23 mouse cellular contexts compared by ENCODE assay signal in the genomic region with DNA sequence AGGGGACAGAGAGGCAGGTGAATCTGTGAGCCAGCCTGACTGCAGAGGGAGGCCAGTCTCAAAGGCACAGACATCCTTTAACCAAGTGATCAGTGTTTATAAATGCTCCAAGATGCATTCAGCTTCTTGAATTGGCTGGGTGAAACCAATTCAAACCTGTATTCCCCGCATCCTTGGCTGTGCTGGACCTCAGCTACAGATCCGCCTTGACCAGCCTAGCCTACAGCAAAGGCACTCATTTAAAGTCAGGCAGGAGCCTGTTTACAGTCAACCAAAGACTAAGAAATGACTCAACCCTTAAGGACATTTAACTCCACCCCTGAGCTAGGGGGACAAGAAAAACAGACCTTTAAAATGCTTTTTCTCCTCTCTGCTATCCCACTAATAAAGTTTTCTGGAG. TPM values are rescaled to one million over a fixed set of nuclear protein-coding genes. Genes with fewer than 3 reads are reported as not detected.
DNase-seq lines count a peak whose midpoint lies in the region; ATAC-seq and TF ChIP-seq lines count a peak whose summit lies in the region.
"Had no signal": no experiment of that assay in that cellular context is flagged by ENCODE, and none has a peak within 500 bp of the region (broad histone marks: within the 10 kb centered on the region; RNA-seq: fewer than 3 reads in every experiment).

No protein-coding gene starts in this region.

- H3K4me3 ChIP-seq in kidney, embryonic 15.5 days (replicated peaks), result no peak overlapping the region
- peak overlapping the region; percentile 11 for H3K4me3 ChIP-seq in erythroblast, embryonic 14.5 days (replicated peaks)
- H3K4me3 ChIP-seq in liver, embryonic 14.5 days (ENCODE audit: insufficient read depth in 1 of 2, low read depth in 2 of 2, low read length in 2 of 2), result peak overlapping the region in 1 of 2 experiments; percentile 95; a peak in 3 of 4 replicates
- H3K4me3 ChIP-seq: embryonic facial prominence, embryonic 10.5 days; forebrain, embryonic 13.5 days; hindbrain, embryonic 10.5 days; limb, embryonic 15.5 days; stomach, embryonic 15.5 days had no signal

- no peak for TF ChIP-seq CTCF in liver, embryonic 14.5 days (IDR thresholded peaks at IDR 0.05; ENCODE audit: low read depth)

- peak; percentile 25 for DNase-seq in kidney, adult 18-20 months
- DNase-seq in MN1 (ENCODE audit: low spot score), result peak; percentile 35
- no peak for DNase-seq in liver, embryonic 14.5 days (ENCODE audit: low read depth in 3 of 3, low spot score in 3 of 3)
- no peak for DNase-seq in layer of hippocampus, adult 18-20 months (ENCODE audit: low spot score in 2 of 2)
- no peak for DNase-seq in natural killer cell, adult 2 months (ENCODE audit: low spot score in 2 of 2)
- no peak for DNase-seq in adrenal gland, adult 18-20 months (ENCODE audit: low spot score in 2 of 2)
- DNase-seq: B cell, adult 2 months; cerebellum, adult 9-10 months; gastrocnemius, postnatal 36 days; layer of hippocampus, postnatal 36 days; lung, postnatal 10 days; retina, postnatal 1 day; thymus, adult 18-20 months; thymus, postnatal 4 days had no signal

- no peak for ATAC-seq in kidney, embryonic 15.5 days (replicated peaks; ENCODE audit: low FRiP score)
- ATAC-seq in liver, embryonic 14.5 days (ENCODE audit: insufficient read depth), result no peak
- ATAC-seq: activated CD4-positive, CD25-positive, alpha-beta regulatory T cell, adult 4 months; forebrain, embryonic 13.5 days had no signal

- 97% methylated on average over 2 of the region's 2 CpGs for WGBS in kidney, embryonic 15.5 days
- WGBS in liver, embryonic 14.5 days (ENCODE audit: insufficient replicate concordance), result 83% methylated on average over 2 of the region's 2 CpGs

- H3K9me3 ChIP-seq in kidney, embryonic 15.5 days (replicated peaks), result 0 out of 2 replicates have a peak, but pooled peaks cover 4% of the 10 kb centered on the region
- H3K9me3 ChIP-seq in erythroblast, embryonic 14.5 days (ENCODE audit: control insufficient read depth, low read length), result no peaks in the 10 kb centered on the region
- no peaks in the 10 kb centered on the region for H3K9me3 ChIP-seq in liver, embryonic 14.5 days (ENCODE audit: control insufficient read depth, low read length)
- H3K9me3 ChIP-seq: forebrain, embryonic 13.5 days; limb, embryonic 15.5 days; stomach, embryonic 15.5 days had no signal

- H3K9ac ChIP-seq in kidney, embryonic 15.5 days, result no peak overlapping the region
- H3K9ac ChIP-seq in liver, embryonic 14.5 days (replicated peaks), result 0 out of 2 replicates have a peak overlapping the region, but pooled peaks have one; percentile 1
- H3K9ac ChIP-seq: forebrain, embryonic 13.5 days; limb, embryonic 15.5 days; stomach, embryonic 15.5 days had no signal

- no peak for TF ChIP-seq EP300 in liver, embryonic 14.5 days (IDR thresholded peaks at IDR 0.05; ENCODE audit: low read depth)

- no peak overlapping the region for H3K4me2 ChIP-seq in kidney, embryonic 15.5 days
- H3K4me2 ChIP-seq in liver, embryonic 14.5 days (ENCODE audit: low read depth), result peak overlapping the region; percentile 90
- H3K4me2 ChIP-seq: forebrain, embryonic 13.5 days; limb, embryonic 15.5 days; stomach, embryonic 15.5 days had no signal

- H3K27me3 ChIP-seq in kidney, embryonic 15.5 days, result no peaks in the 10 kb centered on the region
- H3K27me3 ChIP-seq in erythroblast, embryonic 14.5 days (ENCODE audit: control insufficient read depth), result no peaks in the 10 kb centered on the region
- no peaks in the 10 kb centered on the region for H3K27me3 ChIP-seq in liver, embryonic 14.5 days (ENCODE audit: control insufficient read depth, insufficient read depth, low read length)
- H3K27me3 ChIP-seq: forebrain, embryonic 13.5 days; limb, embryonic 15.5 days; stomach, embryonic 15.5 days had no signal

- peaks cover 21% of the 10 kb centered on the region for H3K4me1 ChIP-seq in kidney, embryonic 15.5 days
- peaks cover 49% of the 10 kb centered on the region for H3K4me1 ChIP-seq in erythroblast, embryonic 14.5 days (ENCODE audit: control insufficient read depth)
- H3K4me1 ChIP-seq in liver, embryonic 14.5 days (replicated peaks; ENCODE audit: control insufficient read depth in 2 of 2, insufficient read depth in 2 of 2, low read length in 1 of 2), result peaks cover 13 to 25% of the 10 kb centered on the region in 2 experiments

- no peak overlapping the region for H3K27ac ChIP-seq in kidney, embryonic 15.5 days
- no peak overlapping the region for H3K27ac ChIP-seq in liver, embryonic 14.5 days
- H3K27ac ChIP-seq: embryonic facial prominence, embryonic 10.5 days; forebrain, embryonic 13.5 days; hindbrain, embryonic 10.5 days; limb, embryonic 15.5 days; stomach, embryonic 15.5 days had no signal

- H3K36me3 ChIP-seq in kidney, embryonic 15.5 days, result peaks cover 24% of the 10 kb centered on the region
- peaks cover 42% of the 10 kb centered on the region for H3K36me3 ChIP-seq in erythroblast, embryonic 14.5 days (ENCODE audit: control insufficient read depth)
- peaks cover 32% of the 10 kb centered on the region for H3K36me3 ChIP-seq in liver, embryonic 14.5 days (replicated peaks; ENCODE audit: control insufficient read depth, insufficient read depth, low read depth)

RNA-seq across cellular contexts. Expression of gene Atp6v1e1, which starts 3.3 kb away (rescaled TPM):
- polyA plus RNA-seq in kidney, embryonic 15.5 days (2015; fragmentation: Nextera tagmentation; extraction: Ambion mirVana), result 153 and 155 TPM in 2 replicates
- 19.0 and 20.2 TPM in 2 replicates for polyA plus RNA-seq in erythroblast, embryonic 14.5 days (2012)
- polyA plus RNA-seq in liver, embryonic 14.5 days (2012; rRNA removed), result 43.2 and 73.8 TPM in 2 replicates
- 141 and 145 TPM in 2 replicates for polyA plus RNA-seq in liver, embryonic 14.5 days (2014; fragmentation: Nextera tagmentation; extraction: Ambion mirVana)
- 100 to 1,000 TPM; 505 to 520 TPM for total RNA-seq in layer of hippocampus, adult 18-20 months (2021)
- 100 to 1,000 TPM; 269 to 456 TPM for total RNA-seq in adrenal gland, adult 18-20 months (2021)

RNA-seq across cellular contexts. Expression of gene Bcl2l13, which starts 16.7 kb away (rescaled TPM):
- 33.6 and 36.5 TPM in 2 replicates for polyA plus RNA-seq in kidney, embryonic 15.5 days (2015; fragmentation: Nextera tagmentation; extraction: Ambion mirVana)
- 15.0 and 17.5 TPM in 2 replicates for polyA plus RNA-seq in erythroblast, embryonic 14.5 days (2012)
- 18.1 and 20.0 TPM in 2 replicates for polyA plus RNA-seq in liver, embryonic 14.5 days (2012; rRNA removed)
- 28.6 and 34.6 TPM in 2 replicates for polyA plus RNA-seq in liver, embryonic 14.5 days (2014; fragmentation: Nextera tagmentation; extraction: Ambion mirVana)
- 10 to 100 TPM; 44.1 to 46.3 TPM for total RNA-seq in layer of hippocampus, adult 18-20 months (2021)
- total RNA-seq in adrenal gland, adult 18-20 months (2021), result 10 to 100 TPM; 63.9 to 78.9 TPM

RNA-seq across cellular contexts. Expression of gene Slc25a18, which starts 45.9 kb away (rescaled TPM):
- 0.13 TPM in 1 of 2 replicates, not detected in the other for polyA plus RNA-seq in kidney, embryonic 15.5 days (2015; fragmentation: Nextera tagmentation; extraction: Ambion mirVana)
- polyA plus RNA-seq in erythroblast, embryonic 14.5 days (2012), result 0.10 and 0.15 TPM in 2 replicates
- 0.08 and 0.09 TPM in 2 replicates for polyA plus RNA-seq in liver, embryonic 14.5 days (2012; rRNA removed)
- 0.08 and 0.11 TPM in 2 replicates for polyA plus RNA-seq in liver, embryonic 14.5 days (2014; fragmentation: Nextera tagmentation; extraction: Ambion mirVana)
- 10 to 100 TPM; 62.2 to 62.6 TPM for total RNA-seq in layer of hippocampus, adult 18-20 months (2021)
- under 1 TPM in 1 of 2 experiments, not detected in 1; 0.26 TPM for total RNA-seq in adrenal gland, adult 18-20 months (2021)
- total RNA-seq: common myeloid progenitor, adult 5-6 weeks; gastrocnemius, postnatal 36 days had no signal

Comparison
In these comparisons a context has a peak if more than half of its experiments do, and no peak if none do; other contexts are left out.
1. DNase-seq: peak in kidney, adult 18-20 months (single experiment) and MN1 (single experiment); none in liver, embryonic 14.5 days (0 of 3), layer of hippocampus, adult 18-20 months (0 of 2), natural killer cell, adult 2 months (0 of 2) and adrenal gland, adult 18-20 months (0 of 2).